Mouse (Mus musculus) cerebellum, adult 9-11 months (tissue): ENCODE measurements around the gene Sncb.

Experiments used
- DNase-seq: peaks from one replicate; pipeline ENCODE4 v3.0.0; 2022

Sncb gene

DNA sequence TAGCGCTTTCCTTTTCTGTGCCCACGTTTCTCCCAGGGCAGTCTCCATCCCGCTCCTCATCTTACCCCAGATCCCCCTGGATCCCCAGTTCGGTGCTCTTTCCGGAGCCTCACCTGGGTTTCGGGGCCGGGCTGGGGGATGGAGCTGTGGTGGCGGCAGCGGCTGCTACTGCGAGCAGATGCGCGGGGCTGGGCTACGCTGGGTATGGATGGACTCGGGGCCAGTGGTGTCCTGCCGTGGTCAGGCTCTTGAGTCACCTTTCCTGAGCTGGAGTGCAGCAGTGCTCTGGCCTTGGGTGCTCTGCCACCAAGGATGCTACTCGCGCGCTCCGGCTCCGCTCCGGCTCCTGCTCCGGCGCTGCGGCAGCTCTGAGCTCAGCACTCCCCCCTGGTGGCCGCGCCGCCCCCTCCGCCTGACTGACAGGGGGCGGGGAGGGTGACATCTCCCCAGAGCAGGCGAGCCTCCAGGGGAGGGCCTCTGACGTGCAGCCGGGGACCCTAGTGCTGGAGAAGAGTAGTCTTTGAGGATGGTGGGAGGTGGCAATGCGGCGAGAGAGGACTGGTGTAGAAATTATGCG lies at the start of gene Sncb:
TSS of gene Sncb (minus strand) at position 404 of the 577 bp plus-strand sequence.
- peak; percentile 93 for DNase-seq

DNA sequence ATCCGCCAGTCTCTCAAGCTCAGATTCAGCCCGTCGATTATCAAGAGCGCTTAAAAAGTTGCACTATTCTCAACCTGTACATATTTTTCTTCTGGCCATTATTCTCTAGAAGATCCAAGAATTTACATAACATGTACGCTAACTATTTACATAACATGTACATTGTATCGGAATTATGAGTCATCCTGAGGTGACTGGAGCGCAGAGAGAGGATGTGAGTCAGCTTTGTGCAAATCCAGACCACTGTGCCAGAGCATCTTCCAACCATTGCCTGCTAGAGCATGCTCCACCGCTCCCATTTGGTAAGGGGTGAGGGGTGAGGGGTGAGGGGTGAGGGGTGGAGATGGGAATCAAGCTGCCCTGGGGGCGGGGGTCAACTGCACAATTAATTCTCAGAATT lies 47.0 kb upstream of the Sncb start:
- no peak for DNase-seq

DNA sequence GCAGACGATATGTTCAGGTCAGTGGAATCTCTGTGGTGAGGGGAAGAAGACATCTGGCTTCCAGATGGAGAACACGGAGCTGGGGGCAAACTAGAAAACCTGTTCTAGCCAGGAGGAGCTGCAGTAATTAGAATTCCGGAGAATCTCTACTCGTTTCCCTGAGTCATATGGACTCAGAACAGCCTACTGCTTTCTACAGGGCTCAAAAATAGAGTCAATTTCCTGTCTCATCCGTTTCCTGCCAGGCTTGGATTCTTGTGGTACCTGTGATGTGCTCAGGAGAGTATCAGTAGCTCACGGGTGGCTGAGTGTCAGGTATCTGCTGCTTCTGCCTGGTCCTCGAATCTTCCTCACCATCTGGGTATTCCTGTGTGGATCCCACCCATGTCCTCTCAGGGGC lies 45.1 kb upstream of the Sncb start:
- peak; percentile 37 for DNase-seq

DNA sequence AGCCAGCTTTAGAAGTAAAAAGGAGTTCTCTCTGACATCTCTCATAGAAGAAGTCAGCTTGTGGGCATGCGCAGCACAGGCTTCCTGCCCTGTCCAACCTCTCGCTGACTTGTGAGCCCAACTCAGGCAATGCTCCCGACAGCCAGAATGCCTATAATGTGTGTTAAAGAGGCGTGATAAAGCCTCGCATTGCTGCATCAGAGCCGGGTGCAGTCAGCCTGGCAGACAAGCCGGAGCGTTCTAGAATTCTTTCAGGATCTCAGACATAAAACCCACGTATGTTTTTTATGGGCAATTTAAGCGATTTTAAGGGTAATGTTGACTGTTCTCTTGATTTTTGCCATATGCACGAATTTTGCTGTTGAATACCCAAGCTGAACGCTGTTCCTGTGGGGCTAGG lies 41.7 kb upstream of the Sncb start:
- DNase-seq = no peak

DNA sequence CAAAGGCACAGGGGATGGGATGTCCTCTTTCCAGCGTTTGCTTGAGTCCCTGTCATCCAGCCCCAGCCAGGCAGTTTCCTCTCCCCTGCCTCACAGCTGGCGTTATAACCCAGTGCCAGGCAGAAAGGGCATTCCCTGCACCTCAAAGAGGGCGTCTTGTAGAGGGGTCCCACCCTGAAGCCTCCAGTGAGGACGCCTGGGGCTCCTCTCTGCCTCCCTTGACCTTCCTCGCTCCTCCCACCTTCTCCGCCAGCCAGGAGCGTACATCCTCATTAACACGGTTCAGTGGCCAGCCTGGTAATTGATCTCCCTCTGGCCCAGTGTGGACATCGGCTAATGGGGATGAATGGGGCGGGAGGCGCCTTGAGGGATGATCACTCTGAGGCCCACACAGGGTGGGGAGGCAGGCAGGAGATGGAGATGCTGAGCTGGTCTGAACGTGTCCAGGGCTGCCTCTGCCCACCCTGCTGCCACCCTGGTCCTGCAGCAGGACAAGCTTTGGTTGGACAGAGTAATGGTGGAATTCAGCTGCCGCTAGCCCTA lies 40.1 kb upstream of the Sncb start:
- DNase-seq = no peak

DNA sequence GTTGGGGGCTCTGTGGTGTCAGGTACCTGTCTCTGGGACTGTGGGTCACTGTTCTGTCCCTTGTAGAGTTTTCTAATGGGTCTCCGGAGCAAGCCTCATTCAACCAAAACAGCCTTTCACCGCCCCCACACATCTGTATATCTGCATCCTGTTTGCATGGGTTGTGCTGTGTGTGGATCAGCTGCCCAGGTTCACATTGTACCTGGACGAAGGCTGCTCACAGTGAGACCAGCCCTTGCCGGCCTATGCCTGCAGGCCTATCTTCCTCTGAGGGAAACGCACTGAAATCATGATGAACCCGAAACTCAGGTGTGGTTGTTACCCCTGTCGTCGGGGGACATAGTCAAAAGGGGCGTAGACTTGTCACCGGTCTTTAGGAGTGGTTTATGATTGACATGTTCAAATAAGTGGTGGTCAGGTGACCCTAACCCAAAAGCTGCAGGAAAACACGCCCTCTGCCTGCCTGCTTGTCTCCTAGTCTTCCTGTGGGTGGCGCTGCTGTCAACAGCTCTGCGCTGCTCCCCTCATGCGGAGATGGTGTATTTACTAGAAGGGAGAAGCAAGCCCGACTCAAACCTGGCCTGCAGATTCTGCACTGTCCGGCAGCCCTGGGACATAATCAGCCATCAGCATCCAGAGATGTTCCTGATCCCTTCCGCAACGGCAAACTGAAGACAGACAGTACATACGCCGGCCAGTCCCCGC lies 38.9 kb upstream of the Sncb start:
- peak; percentile 69 for DNase-seq

DNA sequence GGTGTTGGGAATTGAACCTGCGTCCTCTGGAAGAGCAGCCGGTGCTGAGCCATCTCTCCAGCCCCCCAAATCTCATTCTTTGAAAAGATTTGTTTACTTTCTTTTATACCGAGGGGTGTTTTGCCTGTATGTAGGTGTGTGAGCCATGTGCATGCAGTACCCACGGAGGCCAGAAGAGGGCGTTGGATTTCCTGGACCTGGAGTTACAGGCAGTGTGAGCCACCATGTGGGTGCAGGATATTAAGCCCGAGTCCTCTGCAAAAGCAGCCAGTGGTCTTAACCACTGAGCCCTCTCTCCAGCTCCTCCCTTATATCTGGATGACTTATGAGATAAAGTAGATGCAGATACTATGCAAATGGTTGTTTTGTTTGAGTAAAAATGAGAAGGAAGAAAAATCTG lies 36.6 kb upstream of the Sncb start:
- DNase-seq = no peak

DNA sequence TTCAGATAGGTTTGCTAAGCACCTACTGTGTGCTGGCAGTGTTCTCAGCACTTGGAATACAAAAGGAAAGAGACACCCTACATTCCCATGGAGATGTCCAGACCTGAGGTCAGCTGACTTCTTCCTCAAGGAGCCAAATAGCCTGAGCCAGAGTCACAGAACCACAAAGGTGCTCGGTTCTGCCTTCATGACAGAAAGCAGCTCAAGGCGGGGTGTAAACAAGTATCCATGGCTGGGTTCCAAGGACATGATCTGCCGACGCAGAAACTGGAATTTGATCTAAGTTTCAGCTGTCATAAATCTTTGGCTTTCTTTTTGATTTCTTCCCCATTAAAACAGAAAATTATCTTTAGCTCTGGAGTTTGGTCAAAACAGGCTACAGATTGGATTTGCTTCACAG lies 33.8 kb upstream of the Sncb start:
- DNase-seq = peak; percentile 36

DNA sequence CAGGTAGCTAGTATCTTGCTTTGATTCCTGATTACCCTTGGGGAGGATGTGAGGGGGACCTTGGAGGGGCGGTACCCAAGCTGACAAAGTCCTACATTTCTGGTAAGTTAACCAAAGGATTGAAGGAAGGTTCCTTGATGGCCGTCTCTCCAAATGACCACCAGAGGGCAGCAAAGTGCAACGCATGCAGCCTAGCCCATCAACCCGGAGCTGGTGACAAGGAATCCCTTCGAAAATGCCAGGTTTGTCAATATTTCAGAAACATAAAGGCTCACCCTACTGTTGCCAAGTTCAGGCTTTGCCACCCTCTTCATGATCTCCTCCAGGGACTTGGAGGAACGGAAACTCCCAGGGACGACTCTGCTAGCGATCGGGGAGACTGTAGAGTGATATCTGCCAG lies 33.3 kb upstream of the Sncb start:
- peak; percentile 79 for DNase-seq

DNA sequence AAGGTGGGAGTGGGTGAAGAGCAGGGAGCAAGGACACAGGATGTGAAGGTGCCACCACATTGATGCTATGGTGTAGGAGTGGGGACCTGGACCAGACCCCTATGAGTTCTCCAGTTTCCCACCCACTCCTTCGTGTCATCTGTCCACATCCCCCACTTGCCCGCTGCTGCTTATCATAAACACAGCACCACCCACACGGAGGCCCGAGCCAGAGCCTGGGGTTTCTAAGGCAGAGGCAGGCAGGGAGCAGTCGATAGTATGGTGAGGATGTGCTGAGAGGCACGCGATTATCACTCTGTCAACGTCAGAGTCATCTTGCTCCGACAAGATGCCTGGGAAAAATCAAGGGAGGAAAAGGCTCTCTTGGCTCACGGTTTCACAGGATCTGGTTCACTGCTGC lies 32.3 kb upstream of the Sncb start:
- DNase-seq = peak; percentile 32

DNA sequence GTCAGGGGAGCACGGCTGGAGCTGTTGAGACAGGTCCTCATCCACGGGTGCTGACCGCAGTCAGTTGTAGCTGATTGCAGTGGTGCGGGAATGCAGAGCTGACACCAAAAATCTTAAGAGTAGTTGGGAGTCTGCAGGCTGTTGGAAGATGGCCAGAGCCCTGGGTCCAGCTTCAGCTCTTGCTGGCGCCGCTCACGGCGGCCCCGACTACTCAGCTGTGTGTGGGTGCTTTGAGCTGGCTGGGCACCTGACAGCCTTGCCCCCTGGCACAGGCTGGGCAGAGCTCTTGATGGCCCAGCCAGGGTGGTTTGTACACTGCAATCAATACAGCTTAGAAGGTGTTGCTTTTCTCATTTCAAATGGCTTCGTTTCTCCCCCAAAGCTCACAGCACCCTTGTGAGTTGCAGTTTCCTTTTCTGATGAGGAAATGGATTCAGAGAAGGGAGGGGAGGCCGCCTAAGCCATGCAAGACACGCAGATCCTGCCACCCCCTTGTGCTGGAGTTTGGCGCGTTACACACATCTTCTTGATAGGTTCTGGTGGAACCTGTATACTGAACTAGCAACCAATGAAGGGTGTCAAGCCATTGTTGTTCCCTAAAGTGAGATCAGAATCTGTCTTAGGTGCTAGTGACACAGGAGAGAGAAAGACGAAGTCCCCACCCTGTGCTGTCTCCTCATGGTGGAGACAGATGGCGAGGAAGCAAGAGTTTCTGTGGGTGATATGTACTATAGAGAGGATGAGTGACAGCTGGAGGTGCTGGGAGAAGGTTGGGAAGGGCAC lies 31.7 kb upstream of the Sncb start:
- DNase-seq = peak; percentile 51

DNA sequence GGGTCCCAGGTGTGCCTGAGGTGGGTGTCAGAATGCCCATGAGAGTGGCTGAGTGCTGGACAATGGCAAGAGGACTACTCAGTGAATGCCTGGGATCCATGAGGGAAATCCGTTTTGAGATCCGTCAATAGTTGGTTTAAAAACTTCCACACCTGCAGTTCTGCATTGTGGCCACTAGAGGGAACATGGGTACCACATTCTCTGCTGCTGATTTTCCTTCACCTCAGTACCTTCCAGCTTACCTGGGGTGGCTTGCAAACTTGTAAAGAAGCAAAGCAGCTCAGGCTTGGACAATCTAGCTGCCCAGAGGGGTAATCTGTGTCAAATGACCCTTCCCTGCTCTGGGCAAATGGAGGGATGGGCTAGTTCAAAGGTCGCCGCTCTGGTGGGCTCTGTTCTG lies 31.0 kb upstream of the Sncb start:
- peak; percentile 63 for DNase-seq

DNA sequence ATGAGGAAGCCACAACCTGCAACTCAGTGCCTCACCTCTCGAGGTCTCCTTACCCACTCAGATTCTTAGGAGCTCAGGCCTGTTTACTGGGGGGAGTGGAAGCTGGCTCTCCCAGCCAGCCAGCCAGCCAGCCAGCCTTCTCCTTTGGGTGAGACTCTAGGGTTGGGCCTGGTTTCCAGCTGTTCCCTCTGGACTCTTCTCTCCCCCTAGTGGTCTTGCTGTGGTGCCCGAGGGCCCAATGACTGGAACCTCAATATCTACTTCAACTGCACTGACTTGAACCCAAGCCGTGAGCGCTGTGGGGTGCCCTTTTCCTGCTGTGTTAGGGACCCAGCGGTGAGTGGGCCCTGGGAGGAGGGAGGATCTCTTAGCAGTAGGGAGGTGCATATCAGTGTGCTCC lies 28.4 kb upstream of the Sncb start:
- no peak for DNase-seq

DNA sequence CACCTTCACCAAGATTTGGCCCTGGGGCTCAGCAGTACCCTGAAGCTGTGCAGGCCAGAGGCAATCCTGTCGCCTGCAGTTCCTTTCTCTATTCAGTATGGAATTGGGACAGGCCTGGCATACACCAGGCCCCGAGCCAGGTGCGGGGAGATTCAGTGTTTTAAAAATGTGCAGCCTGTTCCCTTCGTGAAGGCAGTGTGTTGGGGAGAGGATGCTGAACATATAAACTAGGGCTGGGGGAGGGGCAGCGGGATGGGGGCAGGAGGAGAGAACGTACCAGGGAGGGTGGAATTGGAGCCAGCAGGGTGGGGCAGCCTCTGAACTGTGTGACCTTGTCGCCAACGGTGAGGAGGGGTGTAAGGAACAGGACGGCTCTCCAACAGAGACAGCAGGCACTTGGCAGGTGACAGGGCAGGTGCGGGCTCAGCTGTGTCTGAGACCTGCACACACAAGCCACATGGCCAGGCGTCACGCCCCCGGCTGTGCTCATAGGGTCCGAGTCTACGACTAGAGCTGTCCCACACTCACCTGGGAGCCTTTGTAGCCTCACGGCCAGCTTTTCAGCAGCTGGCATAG lies 27.7 kb upstream of the Sncb start:
- peak; percentile 50 for DNase-seq

DNA sequence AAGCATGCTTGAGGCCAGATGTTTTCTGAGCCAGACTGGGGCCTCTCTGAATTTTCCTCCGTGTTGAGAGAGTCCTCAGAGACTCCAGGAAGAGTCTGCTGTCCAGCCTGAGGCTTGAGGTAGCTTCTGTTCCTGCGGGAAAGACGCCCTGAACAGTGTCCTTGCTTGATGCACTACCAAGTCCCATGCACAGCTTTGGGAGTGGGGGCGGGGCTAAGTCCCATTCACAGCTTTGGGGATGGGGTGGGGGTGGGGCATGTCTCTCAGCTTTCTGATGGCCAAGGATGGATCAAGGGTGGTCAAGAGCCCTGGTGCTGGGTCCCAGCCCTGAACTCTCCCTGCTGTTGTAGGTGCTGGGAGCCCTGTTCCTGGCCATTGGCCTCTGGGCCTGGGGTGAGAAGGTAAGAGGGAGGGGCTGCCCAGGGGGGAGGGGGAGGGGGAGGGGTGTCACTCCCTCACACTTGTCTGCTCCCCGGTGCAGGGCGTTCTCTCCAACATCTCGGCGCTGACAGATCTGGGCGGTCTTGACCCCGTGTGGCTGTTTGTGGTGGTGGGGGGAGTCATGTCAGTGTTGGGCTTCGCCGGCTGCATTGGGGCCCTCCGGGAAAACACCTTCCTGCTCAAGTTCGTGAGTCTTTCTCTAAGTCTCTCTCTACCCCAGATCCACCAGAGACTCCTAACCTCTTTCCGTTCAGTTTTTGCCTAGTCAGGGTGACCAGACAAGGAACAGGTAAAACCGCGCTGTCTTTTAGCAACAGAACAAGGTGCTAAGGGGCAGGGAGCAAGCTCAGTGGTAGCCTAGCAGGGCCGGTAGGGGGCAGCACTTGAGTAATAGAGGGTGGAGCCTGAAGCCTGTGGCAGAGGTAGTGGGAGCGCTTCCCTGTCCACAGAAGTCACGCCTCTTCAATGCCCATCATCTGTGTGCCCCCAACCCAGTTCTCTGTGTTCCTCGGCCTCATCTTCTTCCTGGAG lies 26.1 kb upstream of the Sncb start:
- peak; percentile 67 for DNase-seq

DNA sequence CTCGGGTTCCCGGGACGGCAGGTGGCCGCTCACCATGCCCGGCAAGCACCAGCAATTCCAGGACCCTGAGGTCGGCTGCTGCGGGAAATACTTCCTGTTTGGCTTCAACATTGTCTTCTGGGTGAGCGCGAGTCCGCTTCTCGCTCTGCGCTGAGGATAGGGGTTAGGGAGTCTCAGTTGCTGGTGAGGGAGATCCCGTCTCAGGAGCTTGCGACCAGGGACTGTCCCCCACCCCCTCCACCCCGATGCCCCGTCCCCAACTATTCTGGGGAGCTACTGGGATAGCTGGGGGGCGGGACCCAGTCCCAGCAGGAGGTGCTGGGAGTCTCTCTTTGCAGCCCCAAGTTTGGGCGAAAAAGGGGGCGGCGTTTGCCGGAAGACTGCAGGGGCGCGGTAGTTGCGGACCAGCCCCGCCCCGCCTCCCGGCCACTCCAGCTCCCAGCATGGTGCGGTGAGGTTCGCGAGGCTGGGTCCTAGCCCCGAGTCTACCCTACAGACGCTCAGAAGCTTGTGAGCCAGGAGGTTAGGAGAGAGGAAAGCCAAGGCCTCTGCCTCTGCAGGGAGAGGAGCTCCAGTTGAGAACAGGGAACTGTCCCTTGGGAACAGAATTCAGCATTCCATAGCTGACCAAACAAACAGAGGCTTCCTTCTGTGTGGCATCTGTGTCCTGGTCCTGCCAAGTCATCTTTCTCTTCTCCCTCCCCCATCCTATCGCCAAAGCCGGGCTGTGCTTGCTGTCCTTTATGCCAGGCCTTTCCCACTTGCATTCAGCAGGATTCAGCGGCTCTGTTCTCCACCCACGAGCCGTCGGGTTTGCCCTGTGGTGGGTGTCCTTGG lies 23.4 kb upstream of the Sncb start:
- DNase-seq = peak; percentile 88

DNA sequence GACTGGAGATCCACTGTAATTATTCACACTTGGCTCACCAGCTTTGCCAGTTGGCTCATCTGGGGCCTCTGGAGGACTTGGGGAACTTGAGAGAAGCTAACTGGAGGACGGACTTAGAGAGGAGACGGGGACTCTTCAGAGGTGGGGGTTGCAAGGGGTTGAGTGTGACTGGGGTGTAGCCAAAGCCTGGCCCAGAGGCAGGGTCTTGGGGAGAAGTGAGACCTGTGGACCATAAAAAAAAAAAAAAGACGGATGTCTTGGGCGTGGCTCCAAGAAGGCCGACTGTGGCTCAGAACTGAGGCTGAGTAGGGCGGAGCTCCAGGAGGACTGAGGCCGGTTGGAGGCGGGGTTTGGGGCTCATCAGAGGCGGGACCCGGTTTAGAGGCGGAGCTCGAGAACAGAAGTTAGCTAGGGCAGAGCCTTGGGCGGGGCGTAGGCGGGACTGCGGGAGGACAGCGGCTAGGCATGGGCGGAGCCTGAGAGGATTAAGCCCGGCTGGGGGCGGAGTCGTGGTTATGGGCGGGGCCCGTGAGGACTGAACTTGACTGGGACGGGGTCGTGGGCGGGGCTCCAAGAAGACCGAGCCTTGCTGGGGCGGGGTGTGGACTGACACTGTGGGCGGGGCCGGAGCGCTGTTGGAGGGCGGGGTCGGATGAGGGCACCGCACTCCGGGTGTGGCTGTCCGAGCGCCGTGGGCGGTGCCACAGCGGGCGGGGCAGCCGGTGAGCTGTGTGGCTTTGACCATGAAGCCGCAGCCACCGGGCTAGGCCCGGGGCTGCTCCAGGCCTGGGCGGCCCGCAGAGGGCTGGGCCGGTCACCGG lies 22.6 kb upstream of the Sncb start, which contains the start of gene Tspan17:
TSS of gene Tspan17 (plus strand) at position 638 of the 821 bp plus-strand sequence.
- DNase-seq = peak; percentile 99

DNA sequence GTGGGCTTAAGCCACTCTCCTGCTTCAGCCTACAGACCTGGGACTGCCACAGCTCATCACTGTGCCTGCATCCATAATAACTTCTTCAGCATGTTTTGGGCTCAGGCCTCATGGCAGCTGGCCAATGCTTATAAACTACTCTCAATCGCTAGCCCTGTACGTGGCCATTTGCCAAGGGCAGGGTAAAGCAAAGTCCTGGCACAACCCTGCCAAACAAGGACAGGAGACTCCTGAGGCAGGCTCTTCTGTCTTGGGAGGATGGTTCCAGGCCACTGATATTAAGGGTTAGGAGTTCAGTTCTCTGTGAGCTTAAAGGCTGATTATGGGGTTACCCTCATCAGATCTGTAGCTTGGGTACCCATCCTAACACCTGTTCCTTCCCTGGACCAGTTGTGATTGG lies 21.2 kb upstream of the Sncb start:
- DNase-seq = peak; percentile 74

DNA sequence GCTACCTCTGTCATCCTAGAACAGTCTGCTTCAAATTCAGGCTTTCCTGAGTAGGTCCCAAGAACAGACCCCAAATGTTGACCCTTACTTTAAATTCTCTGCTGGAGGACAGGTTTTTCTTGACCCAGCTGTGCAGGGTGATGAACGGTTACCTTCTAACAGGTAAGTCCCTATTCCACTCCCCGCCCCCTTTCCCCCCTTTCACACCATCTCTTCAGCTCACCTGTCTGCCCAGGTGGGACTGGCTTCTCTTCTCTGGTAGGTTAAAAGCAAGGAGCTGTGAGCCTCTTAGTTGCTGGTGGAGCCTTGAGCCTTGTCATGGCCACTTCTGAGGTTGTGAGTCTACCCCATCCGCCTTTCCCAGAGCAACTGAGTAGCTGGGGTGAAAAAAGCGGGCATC lies 17.3 kb upstream of the Sncb start, which contains the start of gene Eif4e1b:
TSS of gene Eif4e1b (plus strand) at position 301 of the 400 bp plus-strand sequence.
- no peak for DNase-seq

DNA sequence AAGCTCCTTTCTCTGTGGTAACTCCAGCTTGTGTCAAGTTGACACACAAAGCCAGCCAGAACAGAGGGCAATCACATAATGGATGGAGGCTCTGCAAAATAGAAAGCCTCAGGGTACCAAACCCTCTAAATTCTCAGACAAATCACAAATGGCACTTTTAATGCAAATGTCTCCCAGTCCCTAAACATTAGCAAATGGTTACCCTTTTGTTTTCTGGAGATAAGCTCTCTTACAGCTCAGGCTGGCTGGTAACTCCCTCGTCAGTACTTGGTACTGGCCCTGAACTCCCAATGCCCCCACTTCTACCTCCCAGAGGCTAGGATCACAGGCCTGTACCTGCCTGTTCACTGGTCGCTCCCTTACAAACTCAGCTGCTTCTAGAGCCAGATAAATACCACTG lies 16.8 kb upstream of the Sncb start:
- DNase-seq = no peak
